Mouse (Mus musculus): Measurements from ENCODE around the gene Fads3. TPM values are rescaled to one million over a fixed set of nuclear protein-coding genes. Genes with fewer than 3 reads are reported as not detected.

The Fads3 gene
- not detected for polyA plus RNA-seq (2017; shearing (Covaris generic))

GRCm38 (mm10) chr19:10041388-10042148, at the start of gene Fads3:
Fads3 (plus strand) TSS chr19:10041569.

GRCm38 (mm10) chr19:10001206-10001969, 40.0 kb upstream of the Fads3 start, which contains the start of the genes Best1 and Rab3il1:
Best1 (minus strand) TSS chr19:10001633.
Rab3il1 (plus strand) TSS chr19:10001669.

GRCm38 (mm10) chr19:10101341-10102053, 60.1 kb downstream of the Fads3 start, which contains the start of gene Fads2:
Fads2 (minus strand) TSS chr19:10101746.

Other genes with a start within 250 kb of the Fads3 start
- not detected for gene Scgb2a2, start 194.0 kb upstream of the Fads3 start, polyA plus RNA-seq (2017; shearing (Covaris generic))
- gene Incenp, start 142.0 kb upstream of the Fads3 start, polyA plus RNA-seq (2017; shearing (Covaris generic)), result 59.5 TPM
- 2,025 TPM for gene Fth1, start 61.0 kb upstream of the Fads3 start, polyA plus RNA-seq (2017; shearing (Covaris generic))
- 0.26 TPM for gene Best1, start 39.9 kb upstream of the Fads3 start, polyA plus RNA-seq (2017; shearing (Covaris generic))
- 1.6 TPM for gene Rab3il1, start 39.9 kb upstream of the Fads3 start, polyA plus RNA-seq (2017; shearing (Covaris generic))
- 0.60 TPM for gene Fads2, start 60.2 kb downstream of the Fads3 start, polyA plus RNA-seq (2017; shearing (Covaris generic))
- 11.5 TPM for gene Fads1, start 141.3 kb downstream of the Fads3 start, polyA plus RNA-seq (2017; shearing (Covaris generic))
- 341 TPM for gene Tmem258, start 162.4 kb downstream of the Fads3 start, polyA plus RNA-seq (2017; shearing (Covaris generic))
- gene Fen1, start 162.6 kb downstream of the Fads3 start, polyA plus RNA-seq (2017; shearing (Covaris generic)), result 47.1 TPM
- gene Myrf, start 199.2 kb downstream of the Fads3 start, polyA plus RNA-seq (2017; shearing (Covaris generic)), result not detected

Data from activated CD4-positive, CD25-positive, alpha-beta regulatory T cell, adult 9 weeks (primary cell).